Mouse (Mus musculus) heart, embryonic 16.5 days (tissue): ENCODE data around the gene Trit1. TPM values are rescaled to one million over a fixed set of nuclear protein-coding genes. Genes with fewer than 3 reads are reported as not detected.

ENCODE experiments used
- ATAC-seq: fragments of 200-750 bp; cut with Nextera tagmentation; replicated peaks from 2 replicates; pipeline ENCODE4 v1.8.0; 2017; ENCODE audit warnings: moderate number of reproducible peaks; ENCODE audit not compliant: insufficient read depth, low FRiP score; ENCODE audit errors: extremely low read depth
- H3K27ac ChIP-seq: fragments of 300-500 bp; sonication (generic); 2 replicates; pipeline ENCODE4 v1.5.1; 2014; ENCODE audit warnings: mild to moderate bottlenecking, low read length, control low read depth, moderate library complexity
- H3K27me3 ChIP-seq: fragments of 300-500 bp; sonication (generic); 2 replicates; pipeline ENCODE4 v1.6.1; 2014; ENCODE audit warnings: low read length, mixed read lengths; ENCODE audit not compliant: control insufficient read depth, insufficient read depth
- H3K36me3 ChIP-seq: fragments of 300-500 bp; sonication (generic); 2 replicates; pipeline ENCODE4 v1.6.1; 2014; ENCODE audit not compliant: control insufficient read depth, insufficient read depth
- H3K4me1 ChIP-seq: fragments of 300-500 bp; sonication (generic); 2 replicates; pipeline ENCODE4 v1.6.1; 2014; ENCODE audit warnings: low read length, mixed read lengths; ENCODE audit not compliant: control insufficient read depth, insufficient read depth
- H3K4me2 ChIP-seq: fragments of 300-500 bp; sonication (generic); 2 replicates; pipeline ENCODE4 v1.6.1; 2014; ENCODE audit warnings: low read depth, mild to moderate bottlenecking, control low read depth, low read length
- H3K4me3 ChIP-seq: fragments of 300-500 bp; sonication (generic); 2 replicates; pipeline ENCODE4 v1.5.1; 2014; ENCODE audit warnings: mild to moderate bottlenecking, control low read depth, low read length
- H3K9ac ChIP-seq: fragments of 300-500 bp; sonication (generic); 2 replicates; pipeline ENCODE4 v1.6.1; 2014; ENCODE audit warnings: low read length, control low read depth
- H3K9me3 ChIP-seq: fragments of 300-500 bp; sonication (generic); replicated peaks from 2 replicates; pipeline ENCODE4 v1.6.1; 2016; ENCODE audit warnings: low read length; ENCODE audit not compliant: control insufficient read depth
- WGBS: fragments of 180-500 bp; shearing (Covaris S2); extraction: QIAGEN DNeasy Blood & Tissue Kit; methylation state at CpG from one replicate; pipeline ENCODE4 v1.1.7; 2014; 5-methylcytosine and 5-hydroxymethylcytosine counted together
- polyA plus RNA-seq: library from polyadenylated mRNA; unstranded; fragments of >200 nt; fragmentation: Nextera tagmentation; extraction: Ambion mirVana; gene quantifications from 2 replicates; pipeline ENCODE4 v1.2.1, GENCODE M21; 2015

Gene Trit1
- polyA plus RNA-seq, 1 experiment from 2014 or later, result 11.0 TPM

DNA sequence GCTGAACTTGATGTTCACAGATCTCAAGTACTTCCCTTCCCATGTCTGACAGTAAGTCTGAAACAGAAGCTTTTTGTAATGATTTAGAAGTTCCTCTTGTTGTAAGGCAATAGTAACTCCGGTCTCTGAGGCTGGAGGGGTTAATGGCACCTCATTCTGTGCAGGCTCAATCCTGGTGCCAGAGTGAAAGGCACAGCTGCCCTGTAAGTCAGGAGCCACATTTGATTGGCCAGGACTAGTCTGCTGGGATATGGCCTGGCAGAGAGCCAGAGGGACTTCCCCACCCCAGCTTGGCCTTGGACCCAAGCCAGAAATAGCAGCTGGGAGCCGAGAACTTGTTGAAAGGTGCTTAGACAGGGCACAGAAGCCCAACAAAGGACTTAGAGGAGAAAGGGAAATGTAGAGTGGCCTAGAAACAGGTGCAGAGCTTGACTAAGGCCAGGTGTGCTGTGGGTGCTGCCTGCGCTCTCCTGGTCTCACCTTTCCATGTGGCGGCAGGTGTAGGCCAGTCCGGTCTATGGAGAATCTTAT lies 34.3 kb downstream of the Trit1 start:
- peak overlapping the region; percentile 38; the same call in 1 of the 2 replicates for H3K27ac ChIP-seq
- no peak overlapping the region for H3K4me3 ChIP-seq
- peaks cover 31% of the 10 kb centered on the region for H3K36me3 ChIP-seq
- ATAC-seq, result peak; percentile 92
- H3K4me2 ChIP-seq, result peak overlapping the region; percentile 14; the same call in 1 of the 2 replicates
- no peak overlapping the region for H3K9ac ChIP-seq
- peaks cover 11% of the 10 kb centered on the region for H3K27me3 ChIP-seq
- H3K4me1 ChIP-seq, result peaks cover 25% of the 10 kb centered on the region
- WGBS, result 22% methylated on average over 5 of the region's 5 CpGs
- H3K9me3 ChIP-seq, result no peaks in the 10 kb centered on the region

GRCm38 (mm10) chr4:123053179-123053578 lies 36.8 kb downstream of the Trit1 start:
- Histone ChIP-seq H3K9ac (no peak overlapping the region), H3K4me2 (no peak overlapping the region), H3K4me3 (no peak overlapping the region), H3K36me3 (peaks cover 27% of the 10 kb centered on the region), H3K27me3 (peaks cover 11% of the 10 kb centered on the region), H3K4me1 (peaks cover 28% of the 10 kb centered on the region), H3K9me3 (no peaks in the 10 kb centered on the region), H3K27ac (no peak overlapping the region)
- ATAC-seq, result no peak
- 86% methylated on average over 11 of the region's 11 CpGs for WGBS

DNA sequence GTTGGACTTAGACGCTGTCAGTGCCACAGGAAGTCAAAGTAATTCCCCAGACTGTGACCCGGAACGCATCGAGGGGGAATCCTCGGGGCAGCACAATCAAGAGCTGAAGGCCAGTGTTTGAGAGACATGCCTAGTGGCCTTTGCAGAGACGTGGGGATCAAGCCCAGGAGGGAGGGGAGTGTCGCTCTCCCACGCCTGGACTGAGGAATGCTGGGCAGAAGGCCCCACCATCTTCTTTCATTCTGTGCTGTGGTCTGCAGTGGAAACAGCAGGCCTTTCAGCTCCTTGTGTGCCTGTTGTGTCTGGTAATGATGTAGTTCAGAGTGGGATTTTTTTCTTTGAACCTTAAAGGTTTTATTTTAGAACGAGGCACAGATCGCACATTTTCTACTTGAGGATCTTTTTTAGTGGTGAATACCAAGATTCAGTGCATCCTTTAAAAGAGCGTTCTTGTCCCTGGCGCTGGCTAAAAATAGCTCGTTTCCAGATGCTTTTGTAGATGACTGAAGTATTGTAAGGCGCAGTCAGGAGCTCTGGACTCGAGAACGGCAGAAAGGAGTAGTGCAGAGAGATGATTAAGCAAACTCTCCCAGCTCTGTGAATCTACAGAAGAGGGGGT lies 37.9 kb downstream of the Trit1 start:
- Histone ChIP-seq H3K9me3 (no peaks in the 10 kb centered on the region), H3K4me3 (no peak overlapping the region), H3K27me3 (peaks cover 11% of the 10 kb centered on the region), H3K4me2 (no peak overlapping the region), H3K9ac (no peak overlapping the region), H3K27ac (no peak overlapping the region), H3K36me3 (peaks cover 25% of the 10 kb centered on the region), H3K4me1 (peaks cover 28% of the 10 kb centered on the region)
- no peak for ATAC-seq
- WGBS, result 60% methylated on average over 16 of the region's 16 CpGs

DNA sequence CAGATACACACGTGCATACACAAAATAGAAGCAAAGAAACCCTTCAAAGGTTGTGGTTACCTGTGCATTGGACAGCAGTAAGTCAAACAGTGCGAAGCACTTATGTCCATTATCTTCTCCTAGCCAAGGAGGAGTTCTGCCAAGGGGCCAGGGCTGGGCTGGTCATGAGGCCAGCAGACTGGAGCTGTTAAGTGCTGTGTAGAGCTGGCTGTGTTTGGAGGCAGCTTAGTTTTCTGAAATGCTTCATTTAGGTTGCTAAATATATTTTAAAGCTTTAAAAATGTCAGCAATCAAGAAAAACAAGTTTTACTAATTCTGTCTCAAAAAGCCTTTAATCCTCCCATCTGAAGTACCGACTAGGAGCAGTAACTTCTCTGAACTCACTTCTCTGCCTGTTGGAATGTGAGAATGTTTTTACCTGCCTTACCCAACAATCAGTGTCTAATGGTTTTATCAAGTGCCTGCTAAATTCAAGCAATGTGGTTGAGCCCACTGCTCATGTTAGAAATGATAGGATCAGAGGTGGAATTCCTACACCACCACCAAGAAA lies 40.2 kb downstream of the Trit1 start:
- WGBS, result 59% methylated on average over 3 of the region's 3 CpGs
- Histone ChIP-seq H3K4me2 (no peak overlapping the region), H3K9me3 (no peaks in the 10 kb centered on the region), H3K27me3 (peaks cover 9% of the 10 kb centered on the region), H3K4me3 (no peak overlapping the region), H3K9ac (no peak overlapping the region), H3K36me3 (peaks cover 23% of the 10 kb centered on the region), H3K4me1 (peaks cover 7% of the 10 kb centered on the region), H3K27ac (no peak overlapping the region)
- no peak for ATAC-seq

GRCm38 (mm10) chr4:123057957-123058356 lies 41.6 kb downstream of the Trit1 start:
- Histone ChIP-seq H3K36me3 (peaks cover 21% of the 10 kb centered on the region), H3K4me1 (peaks cover 5% of the 10 kb centered on the region; the same call in 1 of the 2 replicates), H3K4me3 (no peak overlapping the region), H3K9me3 (no peaks in the 10 kb centered on the region), H3K27ac (no peak overlapping the region), H3K27me3 (peaks cover 1% of the 10 kb centered on the region), H3K4me2 (no peak overlapping the region), H3K9ac (no peak overlapping the region)
- WGBS, result 55% methylated on average over 1 of the region's 1 CpGs
- ATAC-seq, result no peak

DNA sequence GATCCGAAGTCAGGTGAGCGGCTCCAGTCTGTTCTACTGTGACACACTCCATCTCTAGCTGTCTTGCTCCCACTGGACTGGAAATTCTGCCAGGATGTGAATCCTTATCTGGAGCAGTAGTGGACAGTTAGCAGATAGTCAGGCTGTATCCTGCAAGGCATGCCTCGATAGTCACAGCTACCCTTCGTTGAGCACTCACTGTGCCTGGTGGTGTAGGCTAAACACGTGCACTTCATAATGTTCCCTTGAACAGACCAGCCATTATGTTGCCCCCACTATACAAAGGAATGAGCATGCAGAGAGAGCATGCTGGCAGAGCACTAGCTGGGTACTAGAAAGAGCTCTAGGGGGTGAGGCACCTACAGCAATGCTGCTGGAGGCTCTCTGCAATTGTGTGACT lies 45.3 kb downstream of the Trit1 start:
- H3K9me3 ChIP-seq, result no peaks in the 10 kb centered on the region
- ATAC-seq, result no peak
- no peak overlapping the region for H3K4me2 ChIP-seq
- H3K4me3 ChIP-seq, result no peak overlapping the region
- no peaks in the 10 kb centered on the region for H3K4me1 ChIP-seq
- 0 out of 2 replicates have a peak, but pooled peaks cover 5% of the 10 kb centered on the region for H3K27me3 ChIP-seq
- H3K27ac ChIP-seq, result no peak overlapping the region
- no peak overlapping the region for H3K9ac ChIP-seq
- 40% methylated on average over 5 of the region's 5 CpGs for WGBS
- no peaks in the 10 kb centered on the region for H3K36me3 ChIP-seq

GRCm38 (mm10) chr4:123068646-123069045 lies 52.2 kb downstream of the Trit1 start:
- Histone ChIP-seq H3K27ac (no peak overlapping the region), H3K4me1 (0 out of 2 replicates have a peak, but pooled peaks cover 3% of the 10 kb centered on the region), H3K27me3 (peaks cover 17% of the 10 kb centered on the region; the same call in 1 of the 2 replicates), H3K9me3 (no peaks in the 10 kb centered on the region), H3K4me2 (no peak overlapping the region), H3K36me3 (no peaks in the 10 kb centered on the region), H3K9ac (no peak overlapping the region), H3K4me3 (no peak overlapping the region)
- WGBS, result 63% methylated on average over 6 of the region's 6 CpGs
- ATAC-seq, result no peak

DNA sequence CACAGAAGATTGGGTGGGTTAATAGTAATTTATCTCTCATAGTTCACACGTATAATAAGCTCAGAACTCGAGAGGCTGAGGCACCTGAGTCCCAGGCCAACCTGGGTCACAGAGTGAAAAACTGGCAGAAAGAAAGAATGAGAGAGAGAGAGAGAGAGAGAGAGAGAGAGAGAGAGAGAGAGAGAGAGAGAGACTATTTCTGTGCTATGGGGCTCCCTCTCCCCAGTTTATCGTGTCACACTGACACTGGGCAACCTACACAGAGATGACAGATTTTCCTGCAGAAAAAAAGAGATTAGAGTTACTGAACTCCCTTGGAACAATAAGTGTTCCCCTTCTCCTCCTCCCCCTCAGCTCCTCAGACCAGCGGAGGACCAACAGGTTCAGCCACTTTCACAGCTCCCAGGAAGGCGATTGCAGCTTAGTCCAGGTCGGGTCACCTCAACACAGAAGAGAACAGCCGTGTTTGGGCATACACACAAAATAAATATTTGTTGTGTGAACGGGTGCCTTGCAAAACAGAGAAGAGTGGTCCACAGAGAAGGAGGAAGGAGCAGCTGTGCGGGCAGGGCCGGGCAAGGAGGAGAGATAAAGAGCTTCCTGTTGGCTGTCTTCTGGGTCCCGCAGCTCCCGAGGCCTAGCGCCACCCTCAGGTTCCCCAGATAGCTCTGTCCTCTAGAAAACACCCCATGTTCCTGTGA lies 55.0 kb downstream of the Trit1 start:
- Histone ChIP-seq H3K9ac (no peak overlapping the region), H3K4me2 (peak overlapping the region; percentile 47), H3K27me3 (peaks cover 11% of the 10 kb centered on the region; the same call in 1 of the 2 replicates), H3K4me1 (0 out of 2 replicates have a peak, but pooled peaks cover 3% of the 10 kb centered on the region), H3K36me3 (no peaks in the 10 kb centered on the region), H3K9me3 (no peaks in the 10 kb centered on the region), H3K27ac (no peak overlapping the region), H3K4me3 (no peak overlapping the region)
- ATAC-seq, result no peak
- 10% methylated on average over 13 of the region's 13 CpGs for WGBS

- Histone ChIP-seq H3K27me3 (peaks cover 10% of the 10 kb centered on the region), H3K4me2 (no peak overlapping the region), H3K36me3 (no peaks in the 10 kb centered on the region), H3K9me3 (0 out of 2 replicates have a peak, but pooled peaks cover 2% of the 10 kb centered on the region), H3K27ac (no peak overlapping the region), H3K4me1 (no peaks in the 10 kb centered on the region), H3K9ac (no peak overlapping the region), H3K4me3 (no peak overlapping the region)
- ATAC-seq, result no peak
- WGBS, result 72% methylated on average over 8 of the region's 8 CpGs
Observed at GRCm38 (mm10) chr4:123076928-123077327, 60.5 kb downstream of the Trit1 start.
